Mouse (Mus musculus): ENCODE results near the gene Rmdn2.

Gene Rmdn2

GRCm38 (mm10) chr17:79611545-79611944 is at the start of gene Rmdn2:
Gene Rmdn2, plus strand, starts transcription at chr17:79611863.
- no peak for DNase-seq

DNA sequence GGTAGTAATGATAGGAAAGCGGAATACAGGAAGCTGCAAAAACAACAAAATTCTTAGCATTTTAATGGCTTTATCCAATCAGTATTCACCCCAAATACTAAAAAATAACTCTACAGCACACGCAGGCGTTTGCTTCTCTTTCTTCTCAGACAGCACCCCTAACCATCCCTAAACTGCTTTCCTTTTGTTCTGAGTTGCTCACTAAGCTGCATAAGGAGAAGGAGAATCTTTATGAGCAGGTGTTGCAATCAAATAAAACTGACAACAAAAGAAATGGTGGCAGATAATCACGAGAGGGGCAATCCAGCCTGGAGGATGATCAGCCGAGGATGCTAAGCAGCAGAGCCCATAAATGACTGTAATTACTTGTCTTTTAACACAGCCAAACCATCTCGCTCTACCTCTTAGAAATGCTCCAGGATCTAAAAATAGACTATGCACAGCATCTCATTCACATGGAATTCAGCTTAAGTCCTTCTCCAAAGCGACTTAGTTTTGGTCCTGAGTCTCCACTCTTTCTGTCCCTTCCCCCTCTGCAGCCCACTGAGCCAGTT is 48.5 kb upstream of the Rmdn2 start:
- DNase-seq, result no peak

DNA sequence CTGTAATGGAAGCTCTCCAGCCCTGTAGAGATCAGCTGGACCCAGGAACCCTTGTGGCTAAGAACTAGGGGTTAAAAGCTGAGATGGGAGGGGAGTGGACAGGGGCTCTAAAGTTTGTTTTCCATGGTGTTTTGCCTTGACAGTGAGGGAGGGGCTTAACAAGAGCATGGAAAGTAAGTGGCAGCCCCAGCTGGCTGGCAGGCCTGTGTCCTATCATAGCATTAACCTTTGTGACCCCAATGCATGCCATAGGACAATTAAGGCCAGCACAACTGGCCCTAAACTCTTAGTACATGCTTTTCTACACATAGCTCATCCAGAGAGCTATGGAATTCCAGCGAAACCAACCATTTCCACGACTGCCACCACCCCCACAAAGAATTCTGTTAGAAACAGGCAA is 47.9 kb upstream of the Rmdn2 start:
- no peak for DNase-seq

DNA sequence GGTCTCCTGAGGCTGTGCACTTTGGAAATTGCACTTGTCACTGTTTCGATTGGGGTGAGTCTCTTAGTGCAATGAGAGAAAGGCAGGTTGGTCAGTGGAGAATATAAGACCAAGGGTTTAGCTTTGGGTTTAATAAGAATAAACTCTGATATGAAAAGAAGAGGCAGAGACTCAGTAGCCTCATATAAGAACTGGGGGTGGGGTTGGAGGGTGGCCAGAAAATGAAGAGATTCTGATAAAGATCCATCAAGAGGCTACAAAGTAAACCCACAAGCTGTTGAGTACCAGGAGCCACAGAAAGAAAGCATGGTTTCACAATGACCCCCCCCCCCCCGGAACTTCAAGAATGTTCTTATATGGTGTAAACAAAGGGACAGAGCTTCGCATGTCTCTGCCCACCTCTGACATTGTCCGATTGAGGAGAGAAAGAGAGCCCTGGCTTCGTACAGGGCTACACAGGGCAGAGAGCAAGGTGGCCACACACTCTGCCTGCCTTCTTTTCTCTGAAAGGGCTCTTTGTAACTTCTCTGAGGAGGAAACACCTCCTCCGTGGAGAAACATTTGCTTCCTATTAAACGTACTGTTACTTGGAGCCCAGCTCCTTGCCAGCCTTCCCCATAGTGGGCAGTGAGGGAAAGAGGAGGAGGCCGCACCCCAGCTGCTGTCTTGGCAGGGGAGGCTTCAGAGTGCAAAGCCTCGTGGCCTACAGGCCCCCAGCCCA is 46.3 kb upstream of the Rmdn2 start:
- DNase-seq, result no peak

DNA sequence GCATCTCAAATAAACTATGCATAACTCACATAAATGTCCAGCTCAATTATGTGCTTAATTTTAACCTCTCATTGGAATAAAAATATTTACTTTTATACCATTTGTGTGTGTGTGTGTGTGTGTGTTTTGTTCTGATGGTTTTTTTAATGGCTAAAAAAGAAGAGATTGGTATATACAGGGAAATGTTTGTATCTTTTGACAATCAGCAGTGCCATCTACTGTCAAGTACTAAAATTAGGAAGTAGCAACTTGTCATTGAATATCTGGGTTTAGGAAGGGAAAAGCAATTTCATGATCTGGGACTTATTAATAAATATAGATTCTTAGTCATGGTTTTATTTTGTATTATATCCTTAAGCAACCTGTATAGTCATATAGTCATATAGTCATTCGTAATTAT is 43.3 kb upstream of the Rmdn2 start:
- DNase-seq, result peak; percentile 15

GRCm38 (mm10) chr17:79578328-79578727 is 33.3 kb upstream of the Rmdn2 start:
- no peak for DNase-seq

DNA sequence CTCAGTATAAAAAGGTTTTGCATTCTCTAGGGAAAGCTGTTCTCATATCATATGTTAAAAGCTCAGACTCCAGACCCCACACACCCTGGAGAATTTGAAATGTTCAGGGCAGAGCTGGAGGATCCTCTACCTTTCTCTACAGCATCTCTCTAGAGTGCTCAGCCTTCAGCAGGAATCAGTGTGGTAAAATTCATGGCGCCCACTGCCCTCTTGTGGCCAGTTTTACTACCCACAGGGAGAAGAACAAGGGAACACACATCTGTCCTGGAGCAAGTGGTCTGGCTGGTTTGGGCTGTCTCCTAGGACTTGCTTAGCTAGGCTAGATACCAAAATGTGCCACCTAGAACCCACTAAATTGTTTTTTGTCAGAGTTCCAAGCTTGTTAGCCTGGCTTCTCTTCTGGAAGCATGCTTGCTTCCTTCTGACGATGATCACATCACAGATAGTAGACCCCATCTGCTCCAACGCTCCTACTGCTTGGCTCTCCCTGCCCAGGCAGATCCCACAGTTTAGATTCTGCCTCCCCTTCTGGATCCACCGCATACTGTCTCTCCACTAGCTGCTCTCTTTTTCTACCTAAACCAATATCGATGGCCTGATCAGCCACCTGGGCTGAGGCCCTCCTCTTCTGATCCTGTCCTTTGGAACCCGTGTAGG is 31.3 kb upstream of the Rmdn2 start:
- peak; percentile 81 for DNase-seq

GRCm38 (mm10) chr17:79583466-79583865 is 28.2 kb upstream of the Rmdn2 start:
- DNase-seq, result no peak

DNA sequence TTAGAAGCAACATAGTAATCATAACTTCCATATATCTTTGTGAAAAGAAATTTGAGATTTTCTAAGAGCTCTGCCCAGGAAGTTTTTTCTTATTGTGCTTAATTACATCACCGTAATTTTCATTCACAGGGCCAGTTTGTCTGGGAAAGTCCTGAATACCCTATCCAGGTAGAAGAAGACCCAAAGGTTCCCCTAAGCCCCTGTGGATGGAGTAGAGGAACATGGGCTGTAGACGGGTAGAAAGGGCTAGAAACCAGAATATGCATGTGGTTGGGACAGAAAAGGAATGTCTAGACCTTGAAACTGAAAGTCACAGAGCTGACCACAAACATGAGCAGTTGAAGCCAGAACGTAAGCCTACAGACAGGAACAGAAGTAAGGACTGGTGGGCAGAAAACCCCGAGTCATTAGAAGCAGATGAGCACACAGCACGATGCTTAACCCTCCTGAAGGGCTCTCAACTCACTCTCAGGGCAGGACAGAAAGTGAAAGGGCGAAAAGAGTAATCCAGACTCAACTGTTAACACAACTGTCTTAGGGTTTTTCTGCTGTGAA is 27.3 kb upstream of the Rmdn2 start:
- no peak for DNase-seq

DNA sequence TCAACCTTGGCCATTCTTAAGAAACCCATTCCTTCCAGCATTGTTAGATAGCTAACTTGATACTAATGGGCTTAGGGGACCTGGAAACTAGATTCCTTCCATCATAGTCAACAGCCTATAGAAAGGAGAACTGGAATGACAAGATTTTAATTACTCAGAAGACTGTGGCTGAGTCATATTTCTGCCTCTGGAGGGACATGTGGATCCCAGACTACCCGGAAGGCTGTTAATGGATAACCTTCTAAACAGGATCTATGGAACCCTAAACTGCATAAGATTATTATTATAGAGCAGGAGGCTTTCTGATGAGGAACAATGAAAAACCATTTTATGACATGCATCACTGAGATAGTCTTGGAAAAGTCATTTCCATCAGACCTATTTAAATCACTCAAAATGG is 21.8 kb upstream of the Rmdn2 start:
- DNase-seq, result no peak

- no peak for DNase-seq
Observed at GRCm38 (mm10) chr17:79595996-79596395, 15.7 kb upstream of the Rmdn2 start.

DNA sequence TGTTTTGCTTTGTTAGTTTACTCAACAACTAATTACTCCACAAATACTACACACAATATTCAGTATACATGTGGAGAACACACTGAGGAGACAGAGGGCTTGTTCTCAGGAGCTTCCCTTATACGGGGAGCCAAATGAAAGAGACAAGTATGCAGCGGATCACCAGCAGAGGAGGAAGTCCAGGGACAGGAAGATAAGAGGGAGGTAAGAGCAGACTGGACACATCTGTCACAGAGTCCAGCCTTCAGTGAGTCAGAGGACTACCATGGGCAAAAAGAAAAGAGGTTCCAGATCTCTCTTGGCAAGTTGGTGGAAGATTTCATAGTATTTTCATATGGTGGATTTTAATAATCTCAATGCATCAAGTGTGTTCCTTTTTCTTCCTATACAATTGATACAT is 13.5 kb upstream of the Rmdn2 start:
- DNase-seq, result no peak

DNA sequence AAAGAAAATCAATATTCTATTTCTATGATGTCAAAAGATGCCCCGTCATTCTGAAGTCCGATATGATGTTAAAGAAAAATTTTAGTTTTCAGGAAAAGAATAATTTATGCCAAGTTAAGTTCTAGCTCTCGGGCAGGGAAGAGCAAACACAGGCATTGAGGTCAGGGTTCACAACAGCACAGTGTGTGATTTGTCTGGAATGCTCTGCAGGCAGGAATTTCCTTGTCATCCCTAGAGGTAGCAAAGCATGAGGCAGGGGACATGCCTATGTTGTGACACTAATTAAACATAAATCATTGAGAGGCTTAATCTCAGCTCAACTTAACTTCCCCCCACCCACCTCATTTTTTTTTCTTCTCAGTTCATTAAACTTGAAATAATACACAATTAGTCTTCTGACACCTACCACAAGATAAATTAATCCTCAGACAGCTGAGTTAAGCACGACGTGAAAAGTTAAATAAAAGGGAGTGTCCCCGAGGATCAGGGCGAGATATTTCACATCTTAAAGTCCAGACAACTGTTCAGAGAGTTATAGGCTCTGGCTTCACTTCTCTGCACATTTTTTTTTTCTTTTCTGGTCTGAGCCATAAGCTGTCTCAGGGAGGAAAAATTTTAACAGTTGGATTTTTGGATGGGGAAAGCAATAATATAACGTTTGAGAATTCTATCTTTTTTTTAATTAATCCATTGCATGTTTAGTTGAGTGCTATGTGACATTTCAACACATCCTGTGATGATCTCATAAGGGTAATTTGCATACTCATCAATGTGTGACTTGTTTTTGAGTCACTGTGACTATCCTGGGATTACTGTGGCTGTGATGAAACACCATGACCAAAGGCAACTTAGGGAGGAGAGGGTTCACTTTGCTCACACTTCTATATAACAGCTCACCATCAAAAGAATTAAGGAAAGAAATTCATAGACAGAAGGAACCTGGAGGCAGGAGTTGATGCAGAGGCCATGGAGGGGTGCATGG is 12.8 kb upstream of the Rmdn2 start:
- peak; percentile 15 for DNase-seq

DNA sequence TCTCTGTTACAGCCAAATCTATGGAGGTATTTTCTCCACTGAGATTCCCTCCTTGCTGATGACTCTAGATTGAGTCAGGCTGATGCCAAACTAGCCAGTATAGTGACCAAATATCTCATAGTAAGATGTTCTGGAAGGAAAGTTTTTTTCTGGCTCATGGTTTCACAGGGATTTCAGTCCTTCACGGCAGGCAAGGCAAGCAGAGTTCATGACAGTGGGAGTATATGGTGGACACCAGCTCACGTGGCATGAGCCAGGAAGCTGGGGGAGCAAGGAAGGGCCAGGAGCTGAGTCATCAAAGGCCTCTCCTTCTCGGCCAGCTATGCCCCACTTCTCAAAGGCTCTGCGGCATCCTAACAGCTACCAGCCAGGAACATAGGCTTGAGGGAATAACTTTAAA is 11.6 kb upstream of the Rmdn2 start:
- DNase-seq, result no peak

GRCm38 (mm10) chr17:79602381-79602780 is 9.3 kb upstream of the Rmdn2 start:
- no peak for DNase-seq

DNA sequence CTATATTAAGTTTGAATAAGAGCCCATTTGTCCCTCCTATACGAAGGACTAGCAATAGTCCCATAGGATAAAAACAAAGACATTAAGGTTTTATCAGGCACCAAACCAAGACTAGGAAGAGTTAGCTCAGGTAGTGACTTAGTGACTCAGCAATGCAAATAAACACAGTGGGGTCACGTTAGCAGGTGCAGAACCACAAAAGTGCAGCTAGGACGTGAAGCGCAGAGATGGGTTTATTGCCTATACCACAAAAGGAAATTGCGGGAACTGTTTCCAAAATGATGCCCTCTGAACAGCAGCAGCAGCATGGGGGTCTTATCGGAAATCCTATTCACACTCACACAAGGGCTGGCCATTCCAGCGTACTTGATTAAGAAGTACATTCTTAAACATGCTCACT is 8.2 kb upstream of the Rmdn2 start:
- no peak for DNase-seq

GRCm38 (mm10) chr17:79605794-79606193 is 5.9 kb upstream of the Rmdn2 start:
- DNase-seq, result no peak

GRCm38 (mm10) chr17:79609697-79610096 is 2.0 kb upstream of the Rmdn2 start:
- no peak for DNase-seq

DNA sequence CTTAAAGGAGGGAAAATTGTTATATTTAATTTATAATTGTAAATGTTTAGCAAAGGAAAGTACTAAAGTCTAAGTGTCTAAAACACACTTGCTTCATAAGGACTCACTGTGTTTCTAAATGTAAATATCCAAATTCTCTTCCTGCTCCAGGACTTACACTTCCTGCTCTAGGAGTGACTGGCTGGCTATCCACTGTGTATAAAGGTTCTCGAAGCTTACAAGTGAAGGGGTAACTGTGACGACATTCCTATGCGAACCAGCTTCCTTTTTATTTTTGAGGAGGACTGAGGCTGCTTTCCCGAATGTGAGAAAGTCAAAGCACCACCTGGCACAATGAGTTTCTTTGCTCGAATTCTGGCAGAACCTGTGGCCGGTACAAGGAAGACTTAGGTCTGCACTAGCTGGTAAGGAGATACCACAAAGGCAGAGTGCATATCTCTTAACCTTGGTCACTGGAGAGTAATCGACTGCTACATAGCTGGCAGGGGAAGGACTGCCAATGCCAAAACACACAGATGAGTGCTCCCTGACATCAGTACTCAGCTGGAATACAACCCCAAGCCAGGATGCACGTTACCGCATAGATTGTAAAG is 1.4 kb upstream of the Rmdn2 start:
- no peak for DNase-seq

DNA sequence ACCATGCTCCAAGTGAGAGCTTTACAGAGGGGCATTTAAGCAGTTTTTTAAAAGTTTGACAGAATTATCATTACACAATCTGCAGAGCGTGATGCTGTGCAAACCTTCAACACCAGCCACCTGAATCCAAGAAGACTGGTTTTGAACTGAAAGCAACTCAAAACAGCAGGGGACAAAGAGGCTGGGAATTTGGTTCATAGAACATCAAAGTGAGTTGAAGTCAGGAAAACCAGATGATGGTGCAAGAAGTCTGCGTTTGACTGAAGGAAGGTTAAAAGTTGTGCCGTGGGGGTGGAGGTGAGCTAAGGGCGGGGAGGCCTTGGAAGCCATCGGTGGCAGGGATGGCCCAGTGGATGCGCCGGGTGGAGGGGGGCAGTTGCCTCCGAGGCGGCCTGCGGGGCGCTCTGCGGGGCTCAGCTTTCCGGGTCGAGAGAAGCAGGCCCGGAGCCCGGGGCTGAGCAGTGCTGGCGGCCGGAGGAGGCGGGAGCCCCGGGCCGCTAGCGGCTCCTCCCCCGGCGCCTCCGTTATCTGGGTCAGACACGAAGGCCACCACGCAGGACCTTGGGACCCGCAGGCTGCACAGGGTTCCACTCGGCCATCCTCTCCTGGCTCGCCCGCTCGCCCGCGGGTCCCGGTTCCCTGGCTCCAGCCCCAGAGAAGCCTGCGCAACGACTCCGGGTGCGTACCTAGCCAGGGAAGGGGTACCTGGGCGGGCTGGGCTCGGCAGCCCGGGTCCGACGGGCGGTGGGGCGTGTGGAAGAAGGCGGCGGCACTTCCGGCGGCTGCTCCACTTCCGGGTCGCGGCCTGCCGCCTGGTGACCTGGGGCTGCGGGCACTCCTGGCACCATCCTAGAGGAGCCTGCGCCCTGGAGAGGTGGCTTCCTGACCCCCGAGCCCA is 3.3 kb downstream of the Rmdn2 start:
- peak; percentile 86 for DNase-seq

- no peak for DNase-seq
Observed at GRCm38 (mm10) chr17:79615897-79616296, 4.2 kb downstream of the Rmdn2 start.

Data from retina, postnatal 1 day (tissue).